Mouse (Mus musculus) ES-E14 (cell line): ENCODE measurements around the gene Gpr83.
"Not testable (repeated sequence)": the region's sequence is repeated elsewhere in the genome, so short reads cannot be mapped to it uniquely, and the experiment has no call there.

Experiments used
- HCFC1 ChIP-seq: IDR thresholded peaks from 2 replicates; pipeline ENCODE4 v1.6.1; 2012; ENCODE audit warnings: low read length, inconsistent platforms, borderline replicate concordance; ENCODE audit not compliant: insufficient read depth
- MAFK ChIP-seq: IDR thresholded peaks from 2 replicates; pipeline ENCODE4 v1.6.1; 2014; ENCODE audit warnings: mild to moderate bottlenecking, low read depth, low read length, inconsistent platforms; ENCODE audit not compliant: insufficient read depth
- ZC3H11A ChIP-seq: IDR thresholded peaks from 2 replicates; pipeline ENCODE4 v1.6.1; 2012; ENCODE audit warnings: low read depth, mild to moderate bottlenecking, inconsistent platforms, low read length, borderline replicate concordance

GRCm38 (mm10) chr9:14876566-14876965, 16.6 kb downstream of the Gpr83 start:
- not testable (repeated sequence) for TF ChIP-seq HCFC1, ZC3H11A, MAFK
